Mouse (Mus musculus) stomach, postnatal 0 days (tissue): Measurements from ENCODE around the gene Lig3. TPM values are rescaled to one million over a fixed set of nuclear protein-coding genes. Genes with fewer than 3 reads are reported as not detected.

Source experiments
- ATAC-seq: fragments of 200-750 bp; cut with Nextera tagmentation; 2 replicates; pipeline ENCODE4 v1.8.0; 2017; ENCODE audit not compliant: low FRiP score, low TSS enrichment
- DNase-seq: peaks from one replicate; pipeline ENCODE4 v3.0.0-alpha.2; 2016; ENCODE audit warnings: low spot score
- H3K27ac ChIP-seq: fragments of 300-500 bp; sonication (generic); replicated peaks from 2 replicates; pipeline ENCODE4 v1.5.1; 2014; ENCODE audit warnings: mild to moderate bottlenecking, control low read depth
- H3K27me3 ChIP-seq: fragments of 300-500 bp; sonication (generic); 2 replicates; pipeline ENCODE4 v1.6.1; 2014; ENCODE audit warnings: low read length; ENCODE audit not compliant: control insufficient read depth, insufficient read depth
- H3K36me3 ChIP-seq: fragments of 300-500 bp; sonication (generic); 2 replicates; pipeline ENCODE4 v1.6.1; 2014; ENCODE audit warnings: low read length, mixed read lengths; ENCODE audit not compliant: control insufficient read depth, insufficient read depth
- H3K4me1 ChIP-seq: fragments of 300-500 bp; sonication (generic); replicated peaks from 2 replicates; pipeline ENCODE4 v1.6.1; 2014; ENCODE audit warnings: antibody characterized with exemption; ENCODE audit not compliant: control insufficient read depth, insufficient read depth
- H3K4me2 ChIP-seq: fragments of 300-500 bp; sonication (generic); replicated peaks from 2 replicates; pipeline ENCODE4 v1.6.1; 2014; ENCODE audit warnings: low read depth, mild to moderate bottlenecking, control low read depth, moderate library complexity
- H3K4me3 ChIP-seq: fragments of 300-500 bp; sonication (generic); 2 replicates; pipeline ENCODE4 v1.5.1; 2014; ENCODE audit warnings: low read depth, low read length, control low read depth
- H3K9ac ChIP-seq: fragments of 300-500 bp; sonication (generic); 2 replicates; pipeline ENCODE4 v1.6.1; 2014; ENCODE audit warnings: mild to moderate bottlenecking, low read length, control low read depth, mixed read lengths
- H3K9me3 ChIP-seq: fragments of 300-500 bp; sonication (generic); 2 replicates; pipeline ENCODE4 v1.6.1; 2016; ENCODE audit warnings: low read length; ENCODE audit not compliant: control insufficient read depth
- CTCF ChIP-seq: IDR thresholded peaks from 2 replicates; pipeline ENCODE4 v1.5.1; 2016; ENCODE audit warnings: antibody characterized with exemption, low read depth, mild to moderate bottlenecking, moderate library complexity
- EP300 ChIP-seq: optimal IDR thresholded peaks from 2 replicates; pipeline ENCODE3; 2016; ENCODE audit warnings: antibody characterized with exemption
- WGBS: fragments of 180-500 bp; shearing (Covaris S2); extraction: QIAGEN DNeasy Blood & Tissue Kit; methylation state at CpG from one replicate; pipeline ENCODE4 v1.1.7; 2014; 5-methylcytosine and 5-hydroxymethylcytosine counted together
- polyA plus RNA-seq: library from polyadenylated mRNA; unstranded; fragments of >200 nt; fragmentation: Nextera tagmentation; extraction: Ambion mirVana; gene quantifications from 2 replicates; pipeline ENCODE4 v1.2.1, GENCODE M21; 2015

Gene Lig3
- polyA plus RNA-seq, 1 experiment from 2014 or later: 13.4 TPM

DNA sequence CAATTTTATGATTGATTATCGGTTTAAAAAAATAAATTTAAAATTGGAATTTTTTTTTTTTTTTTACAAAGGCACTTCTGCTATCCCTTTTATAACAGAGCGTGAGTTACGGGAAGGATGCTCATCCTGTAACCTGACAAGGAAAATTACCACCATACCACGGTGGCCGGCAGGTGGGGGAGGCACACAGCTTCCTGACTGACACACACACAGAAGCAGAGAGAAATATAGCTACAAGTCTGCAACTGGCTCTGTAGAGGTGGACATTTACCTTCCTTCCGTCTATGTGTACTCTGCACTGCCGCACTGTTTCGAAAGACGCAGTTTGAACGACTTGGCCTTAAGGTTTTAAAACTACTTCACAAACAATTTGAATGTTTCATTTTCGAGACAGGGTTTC is 71.2 kb downstream of the Lig3 start:
- TF ChIP-seq EP300 (no peak), CTCF (no peak)
- no peaks in the 10 kb centered on the region for H3K9me3 ChIP-seq
- H3K4me3 ChIP-seq: no peak overlapping the region
- no peak overlapping the region for H3K27ac ChIP-seq
- H3K36me3 ChIP-seq: no peaks in the 10 kb centered on the region
- 82% methylated on average over 11 of the region's 11 CpGs for WGBS
- H3K4me1 ChIP-seq: peaks cover 3% of the 10 kb centered on the region; the same call in 1 of the 2 replicates
- no peak overlapping the region for H3K9ac ChIP-seq
- no peak for ATAC-seq
- H3K4me2 ChIP-seq: no peak overlapping the region
- no peak for DNase-seq
- H3K27me3 ChIP-seq: no peaks in the 10 kb centered on the region

DNA sequence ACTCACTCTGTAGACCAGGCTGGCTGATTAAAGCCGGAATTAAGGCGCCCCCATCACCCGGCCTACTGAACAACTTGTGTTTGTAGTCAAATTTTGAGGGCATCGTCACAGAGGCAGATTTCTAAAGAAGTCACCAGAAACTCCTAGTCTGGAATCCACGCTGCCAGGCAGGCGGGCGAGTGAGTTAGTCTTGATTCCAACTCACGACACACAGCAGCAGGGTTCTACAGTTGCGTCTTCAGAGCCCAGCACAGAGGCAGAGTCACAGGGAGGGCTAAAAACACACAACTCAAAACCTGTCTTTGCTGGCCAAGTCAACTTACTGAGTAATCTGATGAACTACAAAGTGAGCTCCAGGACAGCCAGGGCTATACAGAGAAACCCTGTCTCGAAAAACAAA is 71.6 kb downstream of the Lig3 start:
- no peaks in the 10 kb centered on the region for H3K36me3 ChIP-seq
- H3K27me3 ChIP-seq: no peaks in the 10 kb centered on the region
- peaks cover 3% of the 10 kb centered on the region; the same call in 1 of the 2 replicates for H3K4me1 ChIP-seq
- ATAC-seq (no peak), DNase-seq (no peak)
- H3K27ac ChIP-seq: no peak overlapping the region
- TF ChIP-seq CTCF (no peak), EP300 (no peak)
- 82% methylated on average over 10 of the region's 10 CpGs for WGBS
- H3K9ac ChIP-seq: no peak overlapping the region
- H3K4me3 ChIP-seq: no peak overlapping the region
- H3K9me3 ChIP-seq: no peaks in the 10 kb centered on the region
- H3K4me2 ChIP-seq: no peak overlapping the region

DNA sequence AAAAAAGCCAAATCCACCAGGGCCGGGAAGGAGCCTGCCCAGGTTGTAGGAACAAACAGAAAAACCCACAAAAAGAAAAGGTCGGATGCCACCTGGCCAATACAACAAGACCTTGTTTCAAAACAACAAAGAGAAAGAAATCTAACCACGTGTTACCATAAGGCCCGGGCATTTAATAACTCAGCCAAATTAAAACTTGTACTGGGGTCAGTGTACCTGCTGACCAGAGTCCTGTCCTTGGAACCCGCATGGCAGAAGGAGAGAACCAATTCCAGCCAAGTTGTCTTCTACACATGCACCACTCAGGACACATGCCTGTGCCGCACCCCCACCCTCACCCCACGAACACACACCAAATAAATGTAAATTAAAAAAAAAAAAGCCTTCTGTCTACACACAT is 72.0 kb downstream of the Lig3 start:
- no peak overlapping the region for H3K9ac ChIP-seq
- H3K4me2 ChIP-seq: no peak overlapping the region
- no peak for DNase-seq
- TF ChIP-seq EP300 (no peak), CTCF (no peak)
- 88% methylated on average over 7 of the region's 7 CpGs for WGBS
- no peaks in the 10 kb centered on the region for H3K9me3 ChIP-seq
- no peaks in the 10 kb centered on the region for H3K36me3 ChIP-seq
- no peak overlapping the region for H3K27ac ChIP-seq
- peaks cover 3% of the 10 kb centered on the region; the same call in 1 of the 2 replicates for H3K4me1 ChIP-seq
- H3K4me3 ChIP-seq: no peak overlapping the region
- ATAC-seq: no peak
- H3K27me3 ChIP-seq: no peaks in the 10 kb centered on the region

Other genes with a start within 250 kb of the Lig3 start
- 0.23 and 0.29 TPM in 2 replicates for gene Cct6b, start 16.8 kb upstream of the Lig3 start, polyA plus RNA-seq
- gene Zfp830, start 16.8 kb upstream of the Lig3 start, polyA plus RNA-seq: 19.2 and 19.6 TPM in 2 replicates
- gene Rffl, start 90.1 kb downstream of the Lig3 start, polyA plus RNA-seq: 16.4 and 17.1 TPM in 2 replicates
- 8.3 and 9.7 TPM in 2 replicates for gene Rad51d, start 109.5 kb downstream of the Lig3 start, polyA plus RNA-seq
- gene Fndc8, start 111.0 kb downstream of the Lig3 start, polyA plus RNA-seq: 0.08 TPM in 1 of 2 replicates, not detected in the other
- gene Nle1, start 127.3 kb downstream of the Lig3 start, polyA plus RNA-seq: 15.3 and 16.8 TPM in 2 replicates
- gene Unc45b, start 129.4 kb downstream of the Lig3 start, polyA plus RNA-seq: 0.99 and 1.2 TPM in 2 replicates
- gene Slfn5, start 170.2 kb downstream of the Lig3 start, polyA plus RNA-seq: 2.6 TPM in 2 replicates
- gene Slfn9, start 210.7 kb downstream of the Lig3 start, polyA plus RNA-seq: 4.4 and 5.1 TPM in 2 replicates
- 0.33 and 0.35 TPM in 2 replicates for gene Slfn8, start 239.7 kb downstream of the Lig3 start, polyA plus RNA-seq